Mouse (Mus musculus) stomach, postnatal 0 days (tissue): ENCODE results near the gene Cebpb.

ENCODE experiments used
- CTCF ChIP-seq: IDR thresholded peaks from 2 replicates; pipeline ENCODE4 v1.5.1; 2016; ENCODE audit warnings: antibody characterized with exemption, low read depth, mild to moderate bottlenecking, moderate library complexity
- EP300 ChIP-seq: optimal IDR thresholded peaks from 2 replicates; pipeline ENCODE3; 2016; ENCODE audit warnings: antibody characterized with exemption

GRCm38 (mm10) chr2:167649290-167650032, 39.3 kb upstream of the Cebpb start:
- no peak for TF ChIP-seq EP300
- no peak for TF ChIP-seq CTCF
